Mouse (Mus musculus) liver, embryonic 14.5 days (tissue): ENCODE data around the gene Gm10282. TPM values are rescaled to one million over a fixed set of nuclear protein-coding genes. Genes with fewer than 3 reads are reported as not detected.
A peak's percentile ranks its signal among the peaks of the same experiment; 100 is the strongest.

Experiments
- ATAC-seq: fragments of 200-750 bp; cut with Nextera tagmentation; 2 replicates; pipeline ENCODE4 v1.8.0; 2017; ENCODE audit warnings: moderate number of reproducible peaks, mild to moderate bottlenecking, moderate library complexity; ENCODE audit not compliant: insufficient read depth
- DNase-seq, 3 experiments: peaks; one replicate each; pipeline ENCODE4 v3.0.0-alpha.2; 2012 to 2013; ENCODE audit warnings: low read depth in 3 of 3, low spot score in 3 of 3
- H3K27ac ChIP-seq: fragments of 300-500 bp; sonication (generic); 2 replicates; pipeline ENCODE4 v1.5.1; 2014; ENCODE audit warnings: moderate library complexity, mild to moderate bottlenecking, control low read depth, inconsistent platforms
- H3K27me3 ChIP-seq: fragments of 300-500 bp; sonication (generic); 2 replicates; pipeline ENCODE4 v1.6.1; 2014; ENCODE audit warnings: mild to moderate bottlenecking, low read length, moderate library complexity; ENCODE audit not compliant: control insufficient read depth, insufficient read depth
- H3K36me3 ChIP-seq: fragments of 300-500 bp; sonication (generic); replicated peaks from 2 replicates; pipeline ENCODE4 v1.6.1; 2014; ENCODE audit warnings: low read depth; ENCODE audit not compliant: control insufficient read depth, insufficient read depth
- H3K4me1 ChIP-seq, 2 experiments: fragments of 200-500 bp in 1 of 2; fragments of 300-500 bp in 1 of 2; sonication (generic) in 1 of 2; replicated peaks; 2 replicates each; pipeline ENCODE4 v1.6.1; 2012 to 2014; ENCODE audit warnings: antibody characterized with exemption in 1 of 2, inconsistent platforms in 1 of 2, low read length in 1 of 2; ENCODE audit not compliant: control insufficient read depth in 2 of 2, insufficient read depth in 2 of 2
- H3K4me2 ChIP-seq: fragments of 300-500 bp; sonication (generic); 2 replicates; pipeline ENCODE4 v1.6.1; 2014; ENCODE audit warnings: low read depth, mild to moderate bottlenecking, control low read depth, moderate library complexity
- H3K4me3 ChIP-seq, 2 experiments: fragments of 200-500 bp in 1 of 2; fragments of 300-500 bp in 1 of 2; sonication (generic) in 1 of 2; 2 replicates each; pipeline ENCODE4 v1.5.1; 2012 to 2014; ENCODE audit warnings: low read depth in 2 of 2, low read length in 2 of 2, mild to moderate bottlenecking in 2 of 2, control low read depth in 1 of 2, inconsistent platforms in 1 of 2, moderate library complexity in 1 of 2; ENCODE audit not compliant: insufficient read depth in 1 of 2
- H3K9ac ChIP-seq: fragments of 300-500 bp; sonication (generic); replicated peaks from 2 replicates; pipeline ENCODE4 v1.6.1; 2014; ENCODE audit warnings: mild to moderate bottlenecking, control low read depth, moderate library complexity
- H3K9me3 ChIP-seq: fragments of 300-500 bp; sonication (generic); 2 replicates; pipeline ENCODE4 v1.6.1; 2016; ENCODE audit warnings: low read length, mixed read lengths; ENCODE audit not compliant: control insufficient read depth
- CTCF ChIP-seq: IDR thresholded peaks from 2 replicates; pipeline ENCODE4 v1.5.1; 2016; ENCODE audit warnings: antibody characterized with exemption, low read depth, control low read depth
- EP300 ChIP-seq: IDR thresholded peaks from 2 replicates; pipeline ENCODE4 v1.6.1; 2016; ENCODE audit warnings: antibody characterized with exemption, low read depth
- WGBS: fragments of 180-500 bp; shearing (Covaris S2); extraction: QIAGEN DNeasy Blood & Tissue Kit; methylation state at CpG from one replicate; pipeline ENCODE4 v1.1.7; 2014; ENCODE audit not compliant: insufficient replicate concordance; 5-methylcytosine and 5-hydroxymethylcytosine counted together
- polyA plus RNA-seq, 2 experiments: library from polyadenylated mRNA; depleted of rRNA in 1 of 2; stranded (reverse) in 1 of 2; unstranded in 1 of 2; fragments of >200 nt; fragmentation: Nextera tagmentation in 1 of 2; extraction: Ambion mirVana in 1 of 2; gene quantifications; 2 replicates each; pipeline versions ENCODE4 v1.2.1 to v1.2.3; 2012 to 2014

Gene Gm10282
- polyA plus RNA-seq (2012; rRNA removed) (0.83 and 7.4 TPM in 2 replicates), polyA plus RNA-seq (2014; fragmentation: Nextera tagmentation; extraction: Ambion mirVana) (7.3 and 8.0 TPM in 2 replicates)

- Histone ChIP-seq H3K9me3 (no peaks in the 10 kb centered on the region), H3K9ac (no peak within 1 kb of the TSS), H3K36me3 (no peaks in the 10 kb centered on the region), H3K27me3 (no peaks in the 10 kb centered on the region), H3K4me2 (no peak within 1 kb of the TSS), H3K27ac (no peak within 1 kb of the TSS), H3K4me3 (no peak within 1 kb of the TSS), H3K4me1 (peaks cover 0 to 4% of the 10 kb centered on the region in 2 experiments; a peak in 1 of 4 replicates)
- 67% methylated on average over 15 of the region's 16 CpGs for WGBS
- no peak for DNase-seq
- TF ChIP-seq EP300 (no peak), CTCF (no peak)
- ATAC-seq, result no peak
These were observed at the start of gene Gm10282 for GRCm38 (mm10) chr8:72305210-72305905. Gene Gm10282, minus strand, starts transcription at chr8:72305260.

- H3K4me2 ChIP-seq, result no peak overlapping the region
- DNase-seq (peak in 1 of 3 experiments; percentile 10), ATAC-seq (peak; percentile 48; the same call in 1 of the 2 replicates)
- no peak overlapping the region for H3K4me3 ChIP-seq
- H3K27me3 ChIP-seq, result no peaks in the 10 kb centered on the region
- no peak for TF ChIP-seq EP300
- H3K36me3 ChIP-seq, result no peaks in the 10 kb centered on the region; the same call in 1 of the 2 replicates
- H3K9ac ChIP-seq, result no peak overlapping the region
- H3K9me3 ChIP-seq, result no peaks in the 10 kb centered on the region
- peaks cover 0 to 37% of the 10 kb centered on the region in 2 experiments; a peak in 3 of 4 replicates for H3K4me1 ChIP-seq
- no peak overlapping the region for H3K27ac ChIP-seq
- 4% methylated on average over 11 of the region's 11 CpGs for WGBS
These were observed 49.2 kb upstream of the Gm10282 start for GRCm38 (mm10) chr8:72354272-72354671.

GRCm38 (mm10) chr8:72353700-72354045 lies 48.6 kb upstream of the Gm10282 start:
- ATAC-seq (no peak), DNase-seq (no peak)
- H3K4me1 ChIP-seq, result peaks cover 0 to 37% of the 10 kb centered on the region in 2 experiments; a peak in 3 of 4 replicates
- no peaks in the 10 kb centered on the region; the same call in 1 of the 2 replicates for H3K36me3 ChIP-seq
- TF ChIP-seq EP300, result no peak
- no peaks in the 10 kb centered on the region for H3K27me3 ChIP-seq
- no peak overlapping the region for H3K9ac ChIP-seq
- H3K27ac ChIP-seq, result no peak overlapping the region
- 60% methylated on average over 7 of the region's 7 CpGs for WGBS
- no peak overlapping the region for H3K4me2 ChIP-seq
- no peaks in the 10 kb centered on the region for H3K9me3 ChIP-seq
- H3K4me3 ChIP-seq, result no peak overlapping the region

GRCm38 (mm10) chr8:72352951-72353699 lies 48.1 kb upstream of the Gm10282 start:
- H3K36me3 ChIP-seq, result no peaks in the 10 kb centered on the region; the same call in 1 of the 2 replicates
- TF ChIP-seq CTCF, result no peak
- TF ChIP-seq EP300, result no peak
- peaks cover 0 to 37% of the 10 kb centered on the region in 2 experiments; a peak in 3 of 4 replicates for H3K4me1 ChIP-seq
- ATAC-seq (peak; percentile 20; the same call in 1 of the 2 replicates), DNase-seq (no peak)
- WGBS, result 65% methylated on average over 8 of the region's 8 CpGs
- H3K27me3 ChIP-seq, result no peaks in the 10 kb centered on the region
- H3K9ac ChIP-seq, result no peak overlapping the region
- H3K27ac ChIP-seq, result no peak overlapping the region
- no peak overlapping the region for H3K4me2 ChIP-seq
- no peaks in the 10 kb centered on the region for H3K9me3 ChIP-seq
- no peak overlapping the region for H3K4me3 ChIP-seq

GRCm38 (mm10) chr8:72351405-72352005 lies 46.4 kb upstream of the Gm10282 start:
- no peak overlapping the region for H3K27ac ChIP-seq
- no peak overlapping the region for H3K4me3 ChIP-seq
- no peaks in the 10 kb centered on the region for H3K36me3 ChIP-seq
- no peaks in the 10 kb centered on the region for H3K27me3 ChIP-seq
- H3K9ac ChIP-seq, result no peak overlapping the region
- no peaks in the 10 kb centered on the region for H3K9me3 ChIP-seq
- H3K4me2 ChIP-seq, result no peak overlapping the region
- no peak for TF ChIP-seq EP300
- no peak for TF ChIP-seq CTCF
- DNase-seq (no peak), ATAC-seq (no peak)
- 44% methylated on average over 7 of the region's 7 CpGs for WGBS
- peaks cover 0 to 37% of the 10 kb centered on the region in 2 experiments; a peak in 3 of 4 replicates for H3K4me1 ChIP-seq
